Mouse (Mus musculus): ENCODE measurements at regions not wholly inside any gene's neighbourhood (a gene's known extent, or its start where the extent isn't known, plus 50 kb on each side); places are given as distances from the start of the nearest gene placed in this dataset.

- DNase-seq (ENCODE audit: low read depth in 1 of 2, low spot score in 2 of 2) = no peak
- no peak overlapping the region for H3K27ac ChIP-seq (ENCODE audit: insufficient read depth, low read length)
- no peaks in the 10 kb centered on the region for H3K4me1 ChIP-seq (ENCODE audit: control insufficient read depth, insufficient read depth, insufficient read length)
- WGBS = 85% methylated on average over 1 of the region's 1 CpGs
- TF ChIP-seq POLR2A (IDR thresholded peaks at IDR 0.05; ENCODE audit: low read depth, low read length) (no peak), CTCF (IDR thresholded peaks at IDR 0.05; ENCODE audit: extremely low read depth, insufficient read depth, insufficient read length, insufficient replicate concordance) (no peak)
- H3K36me3 ChIP-seq (ENCODE audit: control insufficient read depth, insufficient read depth, low read length) = no peaks in the 10 kb centered on the region
- no peaks in the 10 kb centered on the region for H3K27me3 ChIP-seq (ENCODE audit: control insufficient read depth, insufficient read depth, low read length)
- no peak overlapping the region for H3K4me3 ChIP-seq (ENCODE audit: extremely low read depth, insufficient read depth, insufficient read length)
These were observed 131.6 kb downstream of the Emp1 start for GRCm38 (mm10) chr6:135493983-135494382.

- TF ChIP-seq POLR2A (IDR thresholded peaks at IDR 0.05; ENCODE audit: low read depth, low read length) (no peak), CTCF (IDR thresholded peaks at IDR 0.05; ENCODE audit: extremely low read depth, insufficient read depth, insufficient read length, insufficient replicate concordance) (no peak)
- H3K36me3 ChIP-seq (ENCODE audit: control insufficient read depth, insufficient read depth, low read length) = no peaks in the 10 kb centered on the region
- no peak overlapping the region for H3K4me3 ChIP-seq (ENCODE audit: extremely low read depth, insufficient read depth, insufficient read length)
- WGBS = 8% methylated on average over 2 of the region's 2 CpGs
- no peak overlapping the region for H3K27ac ChIP-seq (ENCODE audit: insufficient read depth, low read length)
- H3K4me1 ChIP-seq (ENCODE audit: control insufficient read depth, insufficient read depth, insufficient read length) = no peaks in the 10 kb centered on the region
- no peak for DNase-seq (ENCODE audit: low read depth in 1 of 2, low spot score in 2 of 2)
- H3K27me3 ChIP-seq (ENCODE audit: control insufficient read depth, insufficient read depth, low read length) = no peaks in the 10 kb centered on the region
These were observed 133.5 kb downstream of the Emp1 start for GRCm38 (mm10) chr6:135495841-135496240.

DNA sequence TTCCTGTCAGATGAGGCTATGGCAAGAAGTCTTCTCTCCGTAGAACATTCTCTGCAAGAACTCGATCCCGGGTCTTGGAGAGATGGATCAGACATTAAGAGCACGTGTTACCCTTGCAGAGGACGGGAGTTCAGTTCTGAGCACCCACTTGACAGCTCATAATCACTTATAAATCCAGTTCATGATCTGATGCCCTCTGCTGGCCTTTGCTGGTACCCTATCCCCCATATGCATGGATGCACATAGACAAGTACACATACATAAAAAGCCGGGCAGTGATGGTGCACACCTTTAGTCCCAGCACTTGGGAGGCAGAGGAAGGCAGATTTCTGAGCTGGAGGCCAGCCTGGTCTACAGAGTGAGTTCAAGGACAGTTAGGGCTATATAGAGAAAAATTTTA is 136.2 kb downstream of the Emp1 start:
- TF ChIP-seq CTCF (IDR thresholded peaks at IDR 0.05; ENCODE audit: extremely low read depth, insufficient read depth, insufficient read length, insufficient replicate concordance) (no peak), POLR2A (IDR thresholded peaks at IDR 0.05; ENCODE audit: low read depth, low read length) (no peak)
- Histone ChIP-seq H3K27ac (ENCODE audit: insufficient read depth, low read length) (no peak overlapping the region), H3K36me3 (ENCODE audit: control insufficient read depth, insufficient read depth, low read length) (no peaks in the 10 kb centered on the region), H3K4me1 (ENCODE audit: control insufficient read depth, insufficient read depth, insufficient read length) (no peaks in the 10 kb centered on the region), H3K27me3 (ENCODE audit: control insufficient read depth, insufficient read depth, low read length) (no peaks in the 10 kb centered on the region), H3K4me3 (ENCODE audit: extremely low read depth, insufficient read depth, insufficient read length) (no peak overlapping the region)
- DNase-seq (ENCODE audit: low read depth in 1 of 2, low spot score in 2 of 2) = no peak
- WGBS = 90% methylated on average over 6 of the region's 6 CpGs

GRCm38 (mm10) chr6:135500381-135500780 is 138.0 kb downstream of the Emp1 start:
- Histone ChIP-seq H3K27ac (ENCODE audit: insufficient read depth, low read length) (no peak overlapping the region), H3K36me3 (ENCODE audit: control insufficient read depth, insufficient read depth, low read length) (no peaks in the 10 kb centered on the region), H3K4me1 (ENCODE audit: control insufficient read depth, insufficient read depth, insufficient read length) (no peaks in the 10 kb centered on the region), H3K4me3 (ENCODE audit: extremely low read depth, insufficient read depth, insufficient read length) (no peak overlapping the region), H3K27me3 (ENCODE audit: control insufficient read depth, insufficient read depth, low read length) (no peaks in the 10 kb centered on the region)
- WGBS = 83% methylated on average over 3 of the region's 3 CpGs
- no peak for TF ChIP-seq CTCF (IDR thresholded peaks at IDR 0.05; ENCODE audit: extremely low read depth, insufficient read depth, insufficient read length, insufficient replicate concordance)
- no peak for TF ChIP-seq POLR2A (IDR thresholded peaks at IDR 0.05; ENCODE audit: low read depth, low read length)
- DNase-seq (ENCODE audit: low read depth in 1 of 2, low spot score in 2 of 2) = no peak

DNA sequence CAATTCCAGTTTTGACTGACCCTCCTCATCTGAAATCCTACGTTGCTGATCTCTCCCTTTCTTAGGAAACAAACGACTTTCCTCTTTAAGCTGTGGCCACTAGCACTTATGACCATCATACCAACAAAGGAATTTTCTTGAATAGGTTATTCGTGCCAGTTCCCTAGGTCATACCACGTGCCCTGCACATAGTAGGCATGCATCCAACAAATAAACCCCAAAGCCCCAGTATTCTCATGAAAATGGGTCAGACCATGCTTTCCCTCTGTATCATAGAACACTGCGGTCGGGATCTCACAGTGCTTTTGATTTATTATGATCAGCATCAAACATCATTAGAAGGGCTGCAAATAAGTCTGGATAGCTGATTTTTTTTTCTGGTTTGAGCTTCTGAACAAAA is 139.4 kb downstream of the Emp1 start:
- DNase-seq (ENCODE audit: low read depth in 1 of 2, low spot score in 2 of 2) = no peak
- Histone ChIP-seq H3K36me3 (ENCODE audit: control insufficient read depth, insufficient read depth, low read length) (no peaks in the 10 kb centered on the region), H3K4me1 (ENCODE audit: control insufficient read depth, insufficient read depth, insufficient read length) (no peaks in the 10 kb centered on the region), H3K27ac (ENCODE audit: insufficient read depth, low read length) (no peak overlapping the region), H3K27me3 (ENCODE audit: control insufficient read depth, insufficient read depth, low read length) (no peaks in the 10 kb centered on the region), H3K4me3 (ENCODE audit: extremely low read depth, insufficient read depth, insufficient read length) (no peak overlapping the region)
- TF ChIP-seq CTCF (IDR thresholded peaks at IDR 0.05; ENCODE audit: extremely low read depth, insufficient read depth, insufficient read length, insufficient replicate concordance) (no peak), POLR2A (IDR thresholded peaks at IDR 0.05; ENCODE audit: low read depth, low read length) (no peak)
- WGBS = 82% methylated on average over 6 of the region's 6 CpGs

DNA sequence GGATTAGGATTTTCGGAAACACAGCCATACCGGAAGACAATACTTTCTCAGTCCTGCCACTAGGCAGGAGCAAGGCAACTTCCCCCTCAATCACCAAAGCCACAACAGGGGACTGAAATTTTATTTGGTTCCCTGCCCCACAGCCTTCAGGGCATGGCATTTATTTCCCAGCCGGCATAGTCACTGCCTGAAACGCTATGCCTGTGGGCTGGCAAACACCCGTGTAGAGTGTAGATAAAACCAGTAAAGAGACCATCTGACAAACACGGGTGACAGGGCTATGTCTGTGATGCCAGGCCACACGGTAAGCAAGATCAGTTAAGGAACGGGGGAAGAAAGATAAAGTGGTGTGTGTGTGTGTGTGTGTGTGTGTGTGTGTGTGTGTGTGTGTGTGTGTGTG is 140.1 kb downstream of the Emp1 start:
- Histone ChIP-seq H3K36me3 (ENCODE audit: control insufficient read depth, insufficient read depth, low read length) (no peaks in the 10 kb centered on the region), H3K4me3 (ENCODE audit: extremely low read depth, insufficient read depth, insufficient read length) (no peak overlapping the region), H3K27me3 (ENCODE audit: control insufficient read depth, insufficient read depth, low read length) (no peaks in the 10 kb centered on the region), H3K4me1 (ENCODE audit: control insufficient read depth, insufficient read depth, insufficient read length) (no peaks in the 10 kb centered on the region), H3K27ac (ENCODE audit: insufficient read depth, low read length) (no peak overlapping the region)
- 71% methylated on average over 8 of the region's 8 CpGs for WGBS
- no peak for DNase-seq (ENCODE audit: low read depth in 1 of 2, low spot score in 2 of 2)
- TF ChIP-seq POLR2A (IDR thresholded peaks at IDR 0.05; ENCODE audit: low read depth, low read length) (no peak), CTCF (IDR thresholded peaks at IDR 0.05; ENCODE audit: extremely low read depth, insufficient read depth, insufficient read length, insufficient replicate concordance) (no peak)

DNA sequence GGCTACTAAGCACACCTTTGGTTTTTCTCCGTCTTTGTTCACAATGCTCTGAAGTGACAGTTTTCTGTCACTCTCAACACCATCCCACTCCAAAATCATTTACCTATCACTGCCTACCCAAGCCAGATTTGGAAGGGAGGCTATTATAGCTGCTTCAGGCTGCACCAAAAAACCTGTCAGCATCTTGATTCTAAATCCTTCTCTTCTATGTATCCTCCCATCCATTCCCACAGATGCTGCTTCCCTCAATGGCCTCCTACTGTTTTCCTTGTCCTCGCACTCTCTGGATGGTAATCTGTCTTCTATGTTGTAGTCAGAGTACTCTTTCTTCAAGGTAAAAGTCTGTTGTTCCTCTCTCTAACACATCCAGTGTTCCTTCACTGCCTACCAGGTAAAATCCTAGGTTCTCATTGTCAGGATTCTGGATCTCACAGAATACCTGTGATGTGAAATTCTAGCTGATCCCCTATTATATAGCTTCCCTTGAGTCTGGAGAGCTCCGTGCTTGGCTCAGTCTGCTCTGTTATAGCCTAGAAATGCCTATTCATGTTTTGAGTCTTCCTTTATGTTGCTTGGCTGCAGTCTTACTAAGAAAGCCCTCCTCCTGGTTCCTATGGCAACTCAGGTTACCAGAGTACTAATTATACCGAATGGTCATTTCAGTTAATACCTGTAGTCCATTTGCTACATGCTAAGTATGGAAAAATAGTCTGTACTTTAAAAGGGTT is 156.5 kb downstream of the Emp1 start:
- Histone ChIP-seq H3K36me3 (ENCODE audit: control insufficient read depth, insufficient read depth, low read length) (no peaks in the 10 kb centered on the region), H3K4me3 (ENCODE audit: extremely low read depth, insufficient read depth, insufficient read length) (no peak overlapping the region), H3K27ac (ENCODE audit: insufficient read depth, low read length) (no peak overlapping the region), H3K4me1 (ENCODE audit: control insufficient read depth, insufficient read depth, insufficient read length) (no peaks in the 10 kb centered on the region), H3K27me3 (ENCODE audit: control insufficient read depth, insufficient read depth, low read length) (no peaks in the 10 kb centered on the region)
- no peak for DNase-seq (ENCODE audit: low read depth in 1 of 2, low spot score in 2 of 2)
- WGBS = 85% methylated on average over 4 of the region's 4 CpGs
- TF ChIP-seq POLR2A (IDR thresholded peaks at IDR 0.05; ENCODE audit: low read depth, low read length) (no peak), CTCF (IDR thresholded peaks at IDR 0.05; ENCODE audit: extremely low read depth, insufficient read depth, insufficient read length, insufficient replicate concordance) (no peak)

Data from spleen, adult 2 months (tissue).